Mouse (Mus musculus) brain, embryonic 14.5 days (tissue): ENCODE data around the gene Esrra.

Source experiments
- CTCF ChIP-seq: fragments of 200-500 bp; IDR thresholded peaks from 2 replicates; pipeline ENCODE4 v1.5.1; 2012; ENCODE audit warnings: inconsistent platforms, mild to moderate bottlenecking, moderate library complexity, borderline replicate concordance; ENCODE audit not compliant: insufficient read depth, insufficient read length; ENCODE audit errors: extremely low read depth
- POLR2A ChIP-seq: fragments of 200-500 bp; IDR thresholded peaks from 2 replicates; pipeline ENCODE4 v1.6.1; 2012; ENCODE audit warnings: mild to moderate bottlenecking, inconsistent platforms, borderline replicate concordance; ENCODE audit not compliant: poor library complexity, insufficient read depth, insufficient read length, severe bottlenecking; ENCODE audit errors: extremely low read depth

DNA sequence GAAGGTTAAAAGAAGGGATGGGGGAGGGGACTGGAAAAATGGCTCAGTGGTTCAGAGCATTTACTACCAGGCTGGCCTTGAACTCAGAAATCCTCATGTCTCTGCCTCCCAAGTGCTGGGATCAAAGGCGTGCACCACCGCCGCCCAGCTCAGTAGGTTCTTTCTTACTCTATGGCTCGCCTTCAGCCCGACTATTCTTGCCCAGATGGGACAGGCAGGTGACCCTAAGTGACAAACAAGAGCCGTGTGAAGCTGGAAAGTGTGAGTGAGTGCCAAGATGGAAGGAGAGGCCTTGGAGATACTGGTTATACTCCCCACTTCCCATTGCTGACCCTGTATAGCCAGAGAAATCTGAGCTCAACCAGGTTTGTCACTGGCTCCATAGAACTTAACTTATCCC, 22.1 kb upstream of the Esrra start:
- TF ChIP-seq POLR2A, result no peak
- no peak for TF ChIP-seq CTCF
